Mouse (Mus musculus) mature B cell (primary cell): Measurements from ENCODE around the gene Dusp5.
"Not testable (repeated sequence)": the region's sequence is repeated elsewhere in the genome, so short reads cannot be mapped to it uniquely, and the experiment has no call there.

Source experiments
- in situ Hi-C: fragments of 300-500 bp; cut with MboI; formaldehyde crosslinking; loops from 2 replicates; pipeline ENCODE4 v1.14.3; 2019

The Dusp5 gene

DNA sequence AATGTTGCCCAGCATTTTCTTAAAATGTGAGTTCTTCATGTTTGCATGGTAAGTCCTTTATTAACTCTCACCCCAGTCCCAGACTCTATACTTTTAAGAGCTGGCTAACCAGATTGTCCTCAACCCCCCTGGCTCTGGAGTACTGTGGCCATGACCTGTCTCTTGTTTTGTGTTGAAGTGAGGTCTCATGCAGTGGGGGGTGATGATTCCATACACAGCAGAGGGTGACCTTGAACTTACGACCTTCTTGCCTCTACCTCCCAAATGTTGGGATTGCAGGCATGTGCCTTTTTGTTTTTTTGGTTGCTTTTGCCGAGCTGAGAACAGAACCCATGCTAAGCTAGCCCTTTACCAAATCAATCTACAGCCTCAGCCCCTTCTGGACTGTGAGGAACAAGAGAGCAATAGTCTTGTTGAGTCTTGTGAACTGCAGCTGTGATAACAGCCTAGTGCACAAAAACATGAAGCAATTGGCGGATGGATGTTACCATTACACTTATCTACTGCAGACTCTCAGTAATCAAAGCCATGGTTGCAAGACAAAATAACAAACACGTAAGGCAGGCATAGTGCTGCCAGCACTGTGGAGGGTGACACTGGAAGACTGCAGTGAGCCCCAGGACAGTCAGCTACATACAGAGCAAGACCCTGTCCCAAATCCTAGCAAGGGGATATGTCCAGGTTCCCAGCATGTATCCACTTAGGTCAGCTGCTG, 46.5 kb downstream of the Dusp5 start:
- in situ Hi-C loops, result loop anchor here (10.0 kb wide), 1 partner anchor 181 kb away; the partner anchor contains the start of gene Smndc1

GRCm38 (mm10) chr19:53576061-53576460, 47.2 kb downstream of the Dusp5 start:
- in situ Hi-C loops, result loop anchor here (10.0 kb wide), 1 partner anchor 181 kb away; the partner anchor contains the start of gene Smndc1

- in situ Hi-C loops, result loop anchor here (10.0 kb wide), 1 partner anchor 182 kb away; the partner anchor contains the start of gene Smndc1
Observed at GRCm38 (mm10) chr19:53577025-53577800, 48.3 kb downstream of the Dusp5 start.

- in situ Hi-C loops, result loop anchor here (10.0 kb wide), 1 partner anchor 184 kb away; the partner anchor contains the start of gene Smndc1
Observed at GRCm38 (mm10) chr19:53578597-53579252, 49.8 kb downstream of the Dusp5 start.

DNA sequence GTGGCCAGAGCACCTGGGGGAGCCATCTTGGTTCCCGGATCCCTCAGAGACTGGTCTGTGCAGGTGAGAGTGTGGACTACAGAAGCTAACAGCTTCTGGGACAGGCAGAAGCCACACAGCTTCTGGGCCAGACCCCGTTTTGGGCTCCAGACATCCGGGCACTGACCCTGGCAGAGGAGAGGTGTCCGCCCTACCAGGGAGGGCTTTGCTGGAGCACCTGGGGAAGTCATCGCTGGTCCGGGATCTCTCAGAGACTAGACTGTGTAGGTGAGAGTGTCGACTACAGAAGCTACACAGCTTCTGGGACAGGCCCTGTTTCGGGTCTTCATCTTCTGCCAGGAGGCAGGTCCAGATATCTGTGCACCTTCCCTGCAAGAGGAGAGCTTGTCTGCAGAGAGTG, 51.4 kb downstream of the Dusp5 start:
- in situ Hi-C loops, result not testable (repeated sequence)

DNA sequence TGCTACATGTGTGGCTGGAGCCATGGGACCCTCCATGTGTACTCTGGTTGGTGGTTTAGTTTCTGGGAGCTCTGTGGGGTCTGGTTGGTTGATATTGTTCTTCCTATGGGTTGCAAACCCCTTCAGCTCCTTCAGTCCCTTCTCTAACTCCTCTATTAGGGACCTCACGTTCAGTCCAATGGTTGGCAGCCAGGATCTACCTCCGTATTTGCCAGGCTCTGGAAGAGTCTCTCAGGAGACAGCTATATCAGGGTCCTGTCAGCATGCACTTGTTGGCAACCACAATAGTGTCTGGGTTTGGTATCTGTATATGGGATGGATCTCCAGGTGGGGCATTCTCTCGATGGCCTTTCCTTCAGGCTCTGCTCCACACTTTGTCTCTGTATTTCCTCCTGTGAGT, 58.8 kb downstream of the Dusp5 start:
- in situ Hi-C loops, result not testable (repeated sequence)

DNA sequence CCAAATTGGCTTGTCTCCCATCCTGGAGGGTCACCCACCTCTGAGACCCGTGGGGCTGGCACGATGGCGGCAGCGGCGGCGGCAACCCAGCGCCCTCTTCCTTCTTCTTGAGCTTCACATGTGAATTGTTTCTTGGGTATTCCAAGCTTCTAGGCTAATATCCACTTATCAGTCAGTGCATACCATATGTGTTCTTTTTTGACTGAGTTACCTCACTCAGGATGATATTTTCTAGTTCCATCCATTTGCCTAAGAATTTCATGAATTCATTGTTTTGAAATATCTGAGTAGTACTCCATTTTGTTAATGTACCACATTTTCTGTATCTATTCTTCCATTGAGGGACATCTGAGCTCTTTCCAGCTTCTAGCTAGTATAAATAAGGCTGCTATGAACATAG, 60.1 kb downstream of the Dusp5 start, which contains the start of gene Nutf2-ps1:
Nutf2-ps1 (minus strand) TSS at position 101 of the 400 bp plus-strand sequence.
- in situ Hi-C loops, result not testable (repeated sequence)
